Mouse (Mus musculus): ENCODE measurements around the gene 2310011J03Rik. TPM values are rescaled to one million over a fixed set of nuclear protein-coding genes. Genes with fewer than 3 reads are reported as not detected.
A peak's percentile ranks its signal among the peaks of the same experiment; 100 is the strongest.

Gene 2310011J03Rik
- polyA plus RNA-seq, 1 experiment from 2014 or later, result 38.5 TPM

GRCm38 (mm10) chr10:80302082-80302355 is 18.3 kb downstream of the 2310011J03Rik start:
- no peaks in the 10 kb centered on the region for H3K9me3 ChIP-seq (ENCODE audit: control insufficient read depth, low read length)
- 54% methylated on average over 5 of the region's 5 CpGs for WGBS
- H3K4me2 ChIP-seq (ENCODE audit: low read depth, low read length), result peak overlapping the region; percentile 36
- H3K27me3 ChIP-seq (replicated peaks; ENCODE audit: control insufficient read depth, insufficient read depth, low read length), result peaks cover 58% of the 10 kb centered on the region
- ATAC-seq (ENCODE audit: low read depth) (no peak), DNase-seq (ENCODE audit: low spot score) (no peak)
- H3K36me3 ChIP-seq (ENCODE audit: control insufficient read depth, insufficient read depth, low read length), result 0 out of 2 replicates have a peak, but pooled peaks cover 8% of the 10 kb centered on the region
- H3K4me1 ChIP-seq (ENCODE audit: control insufficient read depth, insufficient read depth, low read length), result no peaks in the 10 kb centered on the region
- peak overlapping the region; percentile 37; the same call in 1 of the 2 replicates for H3K9ac ChIP-seq (ENCODE audit: low read depth, low read length)
- no peak overlapping the region for H3K27ac ChIP-seq (replicated peaks; ENCODE audit: low read depth, low read length)
- no peak overlapping the region for H3K4me3 ChIP-seq (ENCODE audit: low read depth, low read length)

DNA sequence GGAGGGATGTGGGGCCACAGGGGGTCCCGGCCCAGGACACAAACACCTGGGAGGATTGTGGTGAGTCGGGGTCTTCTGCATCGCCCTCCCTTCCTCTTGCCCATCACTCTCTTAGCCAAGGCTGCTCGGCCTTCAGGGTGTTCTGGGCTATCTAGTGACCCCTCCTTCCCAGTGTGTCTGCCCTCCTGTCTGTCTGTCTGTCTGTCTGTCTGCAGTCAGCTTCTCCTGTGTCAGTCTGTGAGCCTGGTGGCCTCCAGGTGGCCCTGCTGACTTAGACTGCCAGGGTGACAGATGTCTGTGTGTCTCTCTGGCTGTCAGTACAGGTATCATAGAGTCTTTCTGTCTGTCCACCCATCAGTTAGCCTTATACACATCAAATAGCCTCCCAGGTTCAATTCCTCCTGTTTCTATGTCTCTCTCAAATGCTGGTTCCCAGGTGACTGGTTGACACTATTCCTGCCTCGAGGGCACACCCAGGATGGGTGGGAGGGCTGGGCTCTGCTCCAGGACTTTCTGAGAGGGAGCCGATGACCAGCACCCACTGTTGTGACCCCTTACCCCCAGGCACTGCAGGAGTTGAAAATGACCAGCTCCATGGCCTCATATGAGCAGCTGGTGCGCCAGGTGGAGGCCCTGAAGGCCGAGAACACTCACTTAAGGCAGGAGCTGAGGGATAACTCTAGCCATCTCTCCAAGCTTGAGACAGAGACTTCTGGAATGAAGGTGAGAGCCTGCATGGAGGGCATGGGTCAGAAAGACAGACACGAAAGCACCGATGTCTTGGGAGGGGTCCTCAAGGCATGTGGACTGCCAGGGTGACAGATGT is 18.9 kb downstream of the 2310011J03Rik start:
- no peaks in the 10 kb centered on the region for H3K4me1 ChIP-seq (ENCODE audit: control insufficient read depth, insufficient read depth, low read length)
- peak overlapping the region; percentile 30; the same call in 1 of the 2 replicates for H3K9ac ChIP-seq (ENCODE audit: low read depth, low read length)
- H3K36me3 ChIP-seq (ENCODE audit: control insufficient read depth, insufficient read depth, low read length), result 0 out of 2 replicates have a peak, but pooled peaks cover 6% of the 10 kb centered on the region
- no peak overlapping the region for H3K27ac ChIP-seq (replicated peaks; ENCODE audit: low read depth, low read length)
- ATAC-seq (ENCODE audit: low read depth) (no peak), DNase-seq (ENCODE audit: low spot score) (no peak)
- H3K4me2 ChIP-seq (ENCODE audit: low read depth, low read length), result peak overlapping the region; percentile 36
- H3K4me3 ChIP-seq (ENCODE audit: low read depth, low read length), result peak overlapping the region; percentile 22; the same call in 1 of the 2 replicates
- peaks cover 58% of the 10 kb centered on the region for H3K27me3 ChIP-seq (replicated peaks; ENCODE audit: control insufficient read depth, insufficient read depth, low read length)
- H3K9me3 ChIP-seq (ENCODE audit: control insufficient read depth, low read length), result no peaks in the 10 kb centered on the region
- WGBS, result 74% methylated on average over 9 of the region's 10 CpGs

DNA sequence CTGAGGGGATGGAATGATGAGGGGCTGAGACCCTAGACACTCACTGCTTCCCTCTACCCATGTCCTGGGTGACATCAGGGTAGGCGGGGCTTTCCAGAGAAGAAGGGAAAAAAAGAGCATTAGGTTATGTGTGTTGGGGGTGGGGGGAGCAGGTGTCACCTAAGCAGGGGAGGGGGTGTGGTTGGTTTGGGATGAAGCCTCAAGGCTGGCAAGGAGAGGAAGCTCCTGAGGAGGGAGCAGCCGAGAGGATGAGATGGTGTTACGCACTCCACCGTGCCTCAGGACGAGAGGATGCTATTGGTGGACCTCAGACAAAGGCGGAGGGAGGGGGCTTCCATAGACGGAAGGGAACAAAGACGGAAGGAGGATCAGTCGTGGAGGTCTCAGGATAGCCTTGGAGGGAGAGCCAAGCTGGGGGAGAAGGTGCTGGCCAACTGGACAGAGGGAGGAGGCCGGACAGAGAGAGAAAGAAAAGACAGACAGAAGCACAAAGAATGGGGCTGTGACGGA is 19.6 kb downstream of the 2310011J03Rik start:
- Histone ChIP-seq H3K4me1 (ENCODE audit: control insufficient read depth, insufficient read depth, low read length) (no peaks in the 10 kb centered on the region), H3K9me3 (ENCODE audit: control insufficient read depth, low read length) (no peaks in the 10 kb centered on the region), H3K9ac (ENCODE audit: low read depth, low read length) (peak overlapping the region; percentile 30; the same call in 1 of the 2 replicates), H3K27me3 (replicated peaks; ENCODE audit: control insufficient read depth, insufficient read depth, low read length) (peaks cover 58% of the 10 kb centered on the region), H3K4me2 (ENCODE audit: low read depth, low read length) (peak overlapping the region; percentile 36), H3K27ac (replicated peaks; ENCODE audit: low read depth, low read length) (no peak overlapping the region), H3K36me3 (ENCODE audit: control insufficient read depth, insufficient read depth, low read length) (0 out of 2 replicates have a peak, but pooled peaks cover 1% of the 10 kb centered on the region), H3K4me3 (ENCODE audit: low read depth, low read length) (peak overlapping the region; percentile 22; the same call in 1 of the 2 replicates)
- 23% methylated on average over 11 of the region's 11 CpGs for WGBS
- DNase-seq (ENCODE audit: low spot score) (peak; percentile 40), ATAC-seq (ENCODE audit: low read depth) (no peak; the same call in 1 of the 2 replicates)

GRCm38 (mm10) chr10:80299824-80300223 is 20.5 kb downstream of the 2310011J03Rik start:
- H3K9me3 ChIP-seq (ENCODE audit: control insufficient read depth, low read length), result no peaks in the 10 kb centered on the region
- peak overlapping the region; percentile 36; the same call in 1 of the 2 replicates for H3K4me2 ChIP-seq (ENCODE audit: low read depth, low read length)
- H3K9ac ChIP-seq (ENCODE audit: low read depth, low read length), result peak overlapping the region; percentile 48; the same call in 1 of the 2 replicates
- DNase-seq (ENCODE audit: low spot score), result no peak
- peak overlapping the region; percentile 14; the same call in 1 of the 2 replicates for H3K4me3 ChIP-seq (ENCODE audit: low read depth, low read length)
- H3K27me3 ChIP-seq (replicated peaks; ENCODE audit: control insufficient read depth, insufficient read depth, low read length), result peaks cover 52% of the 10 kb centered on the region
- peaks cover 4% of the 10 kb centered on the region for H3K36me3 ChIP-seq (ENCODE audit: control insufficient read depth, insufficient read depth, low read length)
- 53% methylated on average over 10 of the region's 10 CpGs for WGBS
- no peaks in the 10 kb centered on the region for H3K4me1 ChIP-seq (ENCODE audit: control insufficient read depth, insufficient read depth, low read length)
- ATAC-seq (ENCODE audit: low read depth), result no peak
- H3K27ac ChIP-seq (replicated peaks; ENCODE audit: low read depth, low read length), result no peak overlapping the region; the same call in 1 of the 2 replicates

- H3K27me3 ChIP-seq (replicated peaks; ENCODE audit: control insufficient read depth, insufficient read depth, low read length), result peaks cover 47% of the 10 kb centered on the region
- ATAC-seq (ENCODE audit: low read depth), result no peak
- no peak overlapping the region; the same call in 1 of the 2 replicates for H3K27ac ChIP-seq (replicated peaks; ENCODE audit: low read depth, low read length)
- peaks cover 9% of the 10 kb centered on the region for H3K36me3 ChIP-seq (ENCODE audit: control insufficient read depth, insufficient read depth, low read length)
- peak overlapping the region; percentile 36; the same call in 1 of the 2 replicates for H3K4me2 ChIP-seq (ENCODE audit: low read depth, low read length)
- peak overlapping the region; percentile 45 for H3K9ac ChIP-seq (ENCODE audit: low read depth, low read length)
- H3K4me1 ChIP-seq (ENCODE audit: control insufficient read depth, insufficient read depth, low read length), result no peaks in the 10 kb centered on the region
- DNase-seq (ENCODE audit: low spot score), result no peak
- H3K4me3 ChIP-seq (ENCODE audit: low read depth, low read length), result peak overlapping the region; percentile 15
- H3K9me3 ChIP-seq (ENCODE audit: control insufficient read depth, low read length), result no peaks in the 10 kb centered on the region
- WGBS, result 9% methylated on average over 15 of the region's 15 CpGs
These were observed 21.0 kb downstream of the 2310011J03Rik start for GRCm38 (mm10) chr10:80299301-80299700.

- peak; percentile 78 for DNase-seq (ENCODE audit: low spot score)
- Histone ChIP-seq H3K4me3 (ENCODE audit: low read depth, low read length) (peak overlapping the region; percentile 15), H3K9me3 (ENCODE audit: control insufficient read depth, low read length) (no peaks in the 10 kb centered on the region), H3K9ac (ENCODE audit: low read depth, low read length) (peak overlapping the region; percentile 45), H3K36me3 (ENCODE audit: control insufficient read depth, insufficient read depth, low read length) (peaks cover 14% of the 10 kb centered on the region), H3K4me1 (ENCODE audit: control insufficient read depth, insufficient read depth, low read length) (no peaks in the 10 kb centered on the region), H3K27ac (replicated peaks; ENCODE audit: low read depth, low read length) (no peak overlapping the region; the same call in 1 of the 2 replicates), H3K27me3 (replicated peaks; ENCODE audit: control insufficient read depth, insufficient read depth, low read length) (peaks cover 45% of the 10 kb centered on the region), H3K4me2 (ENCODE audit: low read depth, low read length) (peak overlapping the region; percentile 35; the same call in 1 of the 2 replicates)
- 5% methylated on average over 26 of the region's 26 CpGs for WGBS
- peak; percentile 62; the same call in 1 of the 2 replicates for ATAC-seq (ENCODE audit: low read depth)
These were observed 21.6 kb downstream of the 2310011J03Rik start for GRCm38 (mm10) chr10:80298571-80299281.

DNA sequence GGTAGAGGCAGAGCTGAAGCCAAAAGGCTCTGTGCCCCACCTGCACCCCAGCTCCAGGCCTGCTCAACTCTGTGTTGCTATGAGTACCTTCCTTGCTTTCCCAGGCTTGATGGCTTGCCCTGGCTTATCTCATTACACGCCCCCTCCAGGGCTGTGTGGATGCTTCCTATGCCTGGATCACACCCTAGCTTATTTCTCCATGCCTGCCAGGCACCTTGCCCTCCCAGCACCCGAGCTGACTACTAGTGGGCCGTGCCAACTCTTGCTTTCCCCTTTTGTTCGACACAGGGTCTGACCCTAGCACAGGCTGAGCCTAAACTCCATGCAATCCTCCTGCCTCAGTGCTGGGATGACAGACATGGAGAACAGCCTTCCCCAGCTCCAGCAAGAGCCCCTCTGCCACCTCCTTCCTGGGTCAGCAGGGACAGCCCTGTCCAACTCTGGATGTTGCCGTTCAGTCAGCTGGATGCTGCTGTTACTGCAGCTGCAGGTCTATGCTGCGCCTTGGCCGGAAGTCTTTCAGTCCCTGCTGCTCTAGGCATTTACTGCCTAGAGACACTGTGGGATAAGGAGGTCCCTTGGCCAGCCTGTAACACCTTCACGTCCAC is 22.7 kb downstream of the 2310011J03Rik start:
- Histone ChIP-seq H3K9ac (ENCODE audit: low read depth, low read length) (peak overlapping the region; percentile 25; the same call in 1 of the 2 replicates), H3K4me1 (ENCODE audit: control insufficient read depth, insufficient read depth, low read length) (0 out of 2 replicates have a peak, but pooled peaks cover 4% of the 10 kb centered on the region), H3K4me2 (ENCODE audit: low read depth, low read length) (no peak overlapping the region), H3K36me3 (ENCODE audit: control insufficient read depth, insufficient read depth, low read length) (peaks cover 22% of the 10 kb centered on the region), H3K4me3 (ENCODE audit: low read depth, low read length) (no peak overlapping the region), H3K27me3 (replicated peaks; ENCODE audit: control insufficient read depth, insufficient read depth, low read length) (peaks cover 43% of the 10 kb centered on the region), H3K27ac (replicated peaks; ENCODE audit: low read depth, low read length) (no peak overlapping the region), H3K9me3 (ENCODE audit: control insufficient read depth, low read length) (no peaks in the 10 kb centered on the region)
- 69% methylated on average over 8 of the region's 8 CpGs for WGBS
- DNase-seq (ENCODE audit: low spot score), result no peak
- ATAC-seq (ENCODE audit: low read depth), result no peak

GRCm38 (mm10) chr10:80296824-80297223 is 23.5 kb downstream of the 2310011J03Rik start:
- H3K27me3 ChIP-seq (replicated peaks; ENCODE audit: control insufficient read depth, insufficient read depth, low read length), result peaks cover 38% of the 10 kb centered on the region
- no peaks in the 10 kb centered on the region for H3K9me3 ChIP-seq (ENCODE audit: control insufficient read depth, low read length)
- peak overlapping the region; percentile 55; the same call in 1 of the 2 replicates for H3K9ac ChIP-seq (ENCODE audit: low read depth, low read length)
- H3K4me3 ChIP-seq (ENCODE audit: low read depth, low read length), result 0 out of 2 replicates have a peak overlapping the region, but pooled peaks have one; percentile 41
- peaks cover 22% of the 10 kb centered on the region for H3K36me3 ChIP-seq (ENCODE audit: control insufficient read depth, insufficient read depth, low read length)
- 0 out of 2 replicates have a peak, but pooled peaks cover 4% of the 10 kb centered on the region for H3K4me1 ChIP-seq (ENCODE audit: control insufficient read depth, insufficient read depth, low read length)
- H3K4me2 ChIP-seq (ENCODE audit: low read depth, low read length), result peak overlapping the region; percentile 66
- 63% methylated on average over 5 of the region's 5 CpGs for WGBS
- no peak overlapping the region; the same call in 1 of the 2 replicates for H3K27ac ChIP-seq (replicated peaks; ENCODE audit: low read depth, low read length)
- DNase-seq (ENCODE audit: low spot score) (no peak), ATAC-seq (ENCODE audit: low read depth) (no peak)
